Mouse (Mus musculus) cerebellum, adult (tissue): Measurements from ENCODE around the gene Lin28a.

Source experiments
- ATAC-seq: cut with Nextera tagmentation; 2 replicates; pipeline ENCODE4 v1.9.2; 2017; ENCODE audit warnings: mild to moderate bottlenecking, moderate library complexity, mixed read lengths; ENCODE audit not compliant: insufficient number of reproducible peaks, low FRiP score, low TSS enrichment

Gene Lin28a

GRCm38 (mm10) chr4:134019641-134020351, 1.2 kb upstream of the Lin28a start:
- ATAC-seq, result peak; percentile 83; the same call in 1 of the 2 replicates

GRCm38 (mm10) chr4:134019210-134019609, 569 bp upstream of the Lin28a start:
- no peak for ATAC-seq

- ATAC-seq, result no peak
Measured at GRCm38 (mm10) chr4:134018038-134018778, 433 bp downstream of the Lin28a start.

GRCm38 (mm10) chr4:134017201-134017865, 1.3 kb downstream of the Lin28a start:
- ATAC-seq, result no peak

- ATAC-seq, result no peak
Measured at GRCm38 (mm10) chr4:134016767-134017166, 1.9 kb downstream of the Lin28a start.

GRCm38 (mm10) chr4:134016208-134016607, 2.4 kb downstream of the Lin28a start:
- no peak for ATAC-seq

- ATAC-seq, result no peak
Measured at GRCm38 (mm10) chr4:134012858-134013528, 5.6 kb downstream of the Lin28a start.

- no peak for ATAC-seq
Measured at GRCm38 (mm10) chr4:134011450-134012414, 6.9 kb downstream of the Lin28a start.

- ATAC-seq, result no peak
Measured at GRCm38 (mm10) chr4:134009709-134010108, 8.9 kb downstream of the Lin28a start.

GRCm38 (mm10) chr4:134006845-134007244, 11.8 kb downstream of the Lin28a start:
- ATAC-seq, result no peak

GRCm38 (mm10) chr4:134005581-134006358, 12.9 kb downstream of the Lin28a start:
- no peak for ATAC-seq

GRCm38 (mm10) chr4:134002903-134003302, 15.7 kb downstream of the Lin28a start:
- ATAC-seq, result no peak

GRCm38 (mm10) chr4:134002246-134002645, 16.4 kb downstream of the Lin28a start:
- ATAC-seq, result no peak

GRCm38 (mm10) chr4:134001710-134002109, 16.9 kb downstream of the Lin28a start:
- no peak for ATAC-seq

- peak; percentile 96 for ATAC-seq
Measured at GRCm38 (mm10) chr4:134000466-134001438, 17.9 kb downstream of the Lin28a start, which contains the start of gene Dhdds. Dhdds (minus strand) TSS chr4:134000918.

GRCm38 (mm10) chr4:133994697-133995096, 23.9 kb downstream of the Lin28a start:
- ATAC-seq, result no peak

- ATAC-seq, result no peak
Measured at GRCm38 (mm10) chr4:133991087-133991660, 27.5 kb downstream of the Lin28a start.
